Mouse (Mus musculus): Measurements from ENCODE around the gene Olfr107.

Gene Olfr107

DNA sequence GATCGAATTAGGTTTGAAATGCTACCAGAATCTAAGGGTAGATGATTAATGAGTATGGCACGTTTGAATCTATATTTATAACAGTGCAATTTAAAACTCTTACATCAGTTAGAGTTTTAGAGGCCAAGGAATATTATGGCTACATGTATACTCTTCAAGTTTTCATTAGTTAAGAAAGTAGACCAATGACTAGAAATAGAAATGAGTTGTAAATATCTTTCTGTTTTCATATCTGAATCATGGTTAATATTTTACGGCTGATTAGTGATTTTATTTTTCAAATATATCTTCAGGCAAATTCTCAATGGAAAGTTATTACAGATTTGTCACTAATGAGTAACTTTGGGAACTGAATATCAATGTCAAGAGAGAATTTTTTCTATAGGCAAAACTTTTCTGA is at the start of gene Olfr107:
Olfr107 (plus strand) TSS at position 301 of the 400 bp plus-strand sequence.
- in situ Hi-C loops (cut with MboI; ENCODE audit: unreplicated experiment in 2 of 2) = no loop called here

DNA sequence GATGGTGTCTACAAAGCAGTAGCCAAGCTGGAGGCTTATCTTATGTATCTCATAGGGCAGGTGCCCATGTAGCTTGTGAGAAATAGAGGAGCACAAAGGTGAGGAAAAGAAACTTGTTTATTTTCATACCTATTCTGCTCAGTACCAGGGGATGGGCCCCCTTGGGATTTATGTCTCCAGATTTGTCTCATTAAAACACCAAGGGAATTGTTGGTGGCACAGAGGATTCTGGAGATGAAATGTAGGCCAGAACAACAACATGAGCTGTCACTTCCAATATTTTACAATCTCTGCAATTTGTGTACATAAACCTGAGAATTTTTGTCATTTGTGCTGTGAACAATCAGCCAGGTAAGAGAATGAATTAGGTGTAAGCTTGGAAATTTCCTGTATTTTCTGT is 39.7 kb upstream of the Olfr107 start, which contains the start of gene Olfr104-ps:
Olfr104-ps (plus strand) TSS at position 301 of the 400 bp plus-strand sequence.
- in situ Hi-C loops (cut with MboI; ENCODE audit: unreplicated experiment in 2 of 2) = no loop called here

- in situ Hi-C loops (cut with MboI; ENCODE audit: unreplicated experiment in 2 of 2) = no loop called here
Measured at GRCm38 (mm10) chr17:37378733-37379132, 20.3 kb upstream of the Olfr107 start, which contains the start of gene Olfr105-ps. Gene Olfr105-ps (plus strand): TSS chr17:37379033.

DNA sequence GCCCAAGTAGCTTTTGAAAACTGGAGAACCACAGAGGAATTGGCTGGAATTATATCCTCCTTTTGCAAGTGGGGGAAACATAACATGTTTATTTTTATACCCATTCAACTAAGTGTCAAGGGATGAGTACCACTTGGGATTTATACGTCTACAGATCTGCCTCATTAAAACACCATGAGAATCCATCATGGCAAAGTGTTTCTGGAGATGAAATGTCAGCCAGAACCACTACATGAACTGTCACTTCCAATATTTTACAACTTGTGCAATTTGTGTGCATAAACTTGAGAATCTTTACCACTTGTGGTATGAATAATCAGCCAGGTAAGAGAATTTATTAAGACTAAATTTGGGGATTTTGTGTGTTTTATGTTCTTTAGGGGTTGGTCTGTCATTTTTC is 8.9 kb upstream of the Olfr107 start, which contains the start of gene Olfr106-ps:
Olfr106-ps (plus strand) TSS at position 301 of the 400 bp plus-strand sequence.
- in situ Hi-C loops (cut with MboI; ENCODE audit: unreplicated experiment in 2 of 2) = no loop called here

DNA sequence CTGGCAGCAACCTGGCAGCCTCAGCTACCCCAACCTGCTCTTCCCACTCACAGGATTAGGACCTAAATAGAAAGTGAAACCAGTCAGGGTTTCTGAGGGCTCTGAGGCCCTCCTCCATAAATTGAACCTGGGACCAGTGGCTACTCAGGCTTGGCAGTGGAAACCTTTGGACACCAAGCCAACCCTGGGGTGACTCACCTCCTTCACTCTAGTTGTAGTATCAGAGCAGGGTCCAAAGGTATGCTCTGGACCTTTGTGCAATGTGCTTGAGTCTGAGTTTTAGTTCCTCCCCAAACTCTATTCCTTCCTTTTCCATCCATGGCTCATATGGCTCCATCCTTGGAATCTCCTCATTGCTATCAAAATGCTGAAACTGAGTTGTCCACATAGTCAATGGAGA is 14.4 kb downstream of the Olfr107 start:
- in situ Hi-C loops (cut with MboI; ENCODE audit: unreplicated experiment in 2 of 2) = no loop called here

DNA sequence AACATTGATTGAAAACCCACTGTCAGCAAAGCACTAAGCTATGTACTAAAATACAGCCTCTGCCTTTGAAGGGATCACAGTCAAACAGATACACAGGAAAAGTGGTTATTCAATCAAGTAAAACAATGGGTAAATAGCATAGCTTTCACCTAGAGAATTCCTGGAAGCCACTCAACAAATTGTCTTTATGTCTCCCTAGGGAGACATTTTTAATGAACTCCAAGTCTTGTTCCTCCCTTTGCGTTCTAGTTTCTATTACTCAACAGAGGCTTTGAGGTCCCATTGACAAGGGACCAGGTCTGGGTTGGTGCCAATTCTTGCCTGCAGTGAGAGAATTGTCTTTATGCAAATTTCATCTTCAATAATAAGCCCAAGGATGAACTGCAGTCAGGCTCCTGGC is 46.2 kb downstream of the Olfr107 start, which contains the start of gene Olfr108:
Olfr108 (plus strand) TSS at position 301 of the 400 bp plus-strand sequence.
- in situ Hi-C loops (cut with MboI; ENCODE audit: unreplicated experiment in 2 of 2) = no loop called here

All from v-Abl transformed pro-B cells (cell line).